Comparison of ENCODE assay signal across 35 mouse cellular contexts in the genomic region with DNA sequence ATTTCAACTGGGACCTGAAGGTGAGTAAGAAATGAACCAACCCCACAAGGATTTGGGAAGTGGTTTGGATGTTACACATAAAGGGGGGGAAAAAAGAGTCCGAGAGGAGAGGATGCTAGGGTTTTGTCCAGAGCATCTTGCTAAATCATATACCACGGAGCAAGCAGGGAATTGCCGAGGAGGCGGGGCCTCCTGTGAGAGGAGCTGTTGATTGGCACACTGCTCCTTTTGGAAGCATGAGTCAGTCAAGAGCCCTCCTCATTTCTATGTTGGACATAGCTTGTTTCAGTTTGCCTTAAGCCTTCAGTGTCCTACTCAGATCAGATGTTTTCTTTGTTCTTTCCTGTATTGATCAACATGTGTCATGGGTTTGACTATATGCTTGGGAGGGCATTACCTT.
"Had no signal": no experiment of that assay in that cellular context is flagged by ENCODE, and none has a peak within 500 bp of the region (broad histone marks: within the 10 kb centered on the region; RNA-seq: fewer than 3 reads in every experiment).

No protein-coding gene starts in this region.

- H3K4me1 ChIP-seq: heart, embryonic 10.5 days; heart, embryonic 12.5 days; heart, embryonic 13.5 days; heart, embryonic 15.5 days; hindbrain, embryonic 10.5 days; hindbrain, embryonic 12.5 days; hindbrain, embryonic 13.5 days; hindbrain, embryonic 15.5 days; intestine, embryonic 15.5 days; kidney, embryonic 15.5 days had no signal

- H3K9me3 ChIP-seq: heart, embryonic 10.5 days; heart, embryonic 12.5 days; heart, embryonic 13.5 days; heart, embryonic 15.5 days; hindbrain, embryonic 10.5 days; hindbrain, embryonic 12.5 days; hindbrain, embryonic 13.5 days; hindbrain, embryonic 15.5 days; intestine, embryonic 15.5 days; kidney, embryonic 15.5 days had no signal

- H3K27ac ChIP-seq: heart, embryonic 10.5 days; heart, embryonic 13.5 days; heart, embryonic 15.5 days; hindbrain, embryonic 10.5 days; hindbrain, embryonic 12.5 days; hindbrain, embryonic 13.5 days; hindbrain, embryonic 14.5 days; hindbrain, embryonic 15.5 days; hindbrain, postnatal 0 days; intestine, embryonic 15.5 days; kidney, embryonic 15.5 days; kidney, postnatal 0 days; layer of hippocampus, adult 2 months; left cerebral cortex, adult 2 months had no signal

- H3K4me2 ChIP-seq: heart, embryonic 11.5 days; heart, embryonic 12.5 days; heart, embryonic 13.5 days; heart, embryonic 15.5 days; hindbrain, embryonic 12.5 days; hindbrain, embryonic 13.5 days; hindbrain, embryonic 14.5 days; hindbrain, embryonic 15.5 days; intestine, embryonic 15.5 days; kidney, embryonic 15.5 days had no signal

- H3K9ac ChIP-seq: heart, embryonic 12.5 days; heart, embryonic 13.5 days; heart, embryonic 15.5 days; hindbrain, embryonic 12.5 days; hindbrain, embryonic 13.5 days; hindbrain, embryonic 14.5 days; hindbrain, embryonic 15.5 days; intestine, embryonic 15.5 days; kidney, embryonic 15.5 days had no signal

- H3K4me3 ChIP-seq: heart, embryonic 10.5 days; heart, embryonic 12.5 days; heart, embryonic 13.5 days; heart, embryonic 15.5 days; hindbrain, embryonic 10.5 days; hindbrain, embryonic 12.5 days; hindbrain, embryonic 13.5 days; hindbrain, embryonic 15.5 days; intestine, embryonic 15.5 days; kidney, embryonic 15.5 days; layer of hippocampus, adult 2 months; left cerebral cortex, adult 2 months had no signal

- H3K36me3 ChIP-seq: intestine, embryonic 15.5 days had no signal

- H3K27me3 ChIP-seq: heart, embryonic 12.5 days; heart, embryonic 13.5 days; heart, embryonic 15.5 days; hindbrain, embryonic 12.5 days; hindbrain, embryonic 13.5 days; hindbrain, embryonic 15.5 days; intestine, embryonic 15.5 days; kidney, embryonic 15.5 days had no signal

- DNase-seq: heart, postnatal 10 days; heart, postnatal 14 days; heart, postnatal 36 days; heart, postnatal 4 days; kidney, adult 11 months; kidney, adult 18-20 months; kidney, adult 2 months; kidney, adult 8-10 months; kidney, adult 9 months; kidney, postnatal 10 days; kidney, postnatal 14 days; kidney, postnatal 25 days; kidney, postnatal 4 days; layer of hippocampus, adult 9-11 months; layer of hippocampus, postnatal 36 days had no signal

- ATAC-seq: hindbrain, embryonic 16.5 days; hindbrain, postnatal 0 days; inflammation-experienced regulatory T-cells, adult 6 months; intestine, embryonic 15.5 days; intestine, embryonic 16.5 days; intestine, postnatal 0 days had no signal
